Mouse (Mus musculus): ENCODE measurements around the gene Mctp2. TPM values are rescaled to one million over a fixed set of nuclear protein-coding genes. Genes with fewer than 3 reads are reported as not detected.
A peak's percentile ranks its signal among the peaks of the same experiment; 100 is the strongest.

Gene Mctp2
- polyA plus RNA-seq, 1 experiment from 2014 or later: 0.33 TPM

- H3K27ac ChIP-seq (ENCODE audit: low read depth, low read length): no peak overlapping the region
- H3K27me3 ChIP-seq (replicated peaks; ENCODE audit: control insufficient read depth, insufficient read depth, low read length): no peaks in the 10 kb centered on the region
- no peaks in the 10 kb centered on the region for H3K9me3 ChIP-seq (ENCODE audit: control insufficient read depth, low read length)
- 67% methylated on average over 4 of the region's 4 CpGs for WGBS
- H3K36me3 ChIP-seq (ENCODE audit: control insufficient read depth, insufficient read depth, low read length): no peaks in the 10 kb centered on the region
- ATAC-seq (replicated peaks; ENCODE audit: low FRiP score): no peak
- no peak overlapping the region for H3K9ac ChIP-seq (ENCODE audit: low read depth, low read length)
- H3K4me1 ChIP-seq (replicated peaks; ENCODE audit: control insufficient read depth, insufficient read depth, low read length): no peaks in the 10 kb centered on the region
- DNase-seq (ENCODE audit: low spot score): no peak
- H3K4me3 ChIP-seq (ENCODE audit: low read depth, low read length): no peak overlapping the region
- H3K4me2 ChIP-seq: no peak overlapping the region
Observed at GRCm38 (mm10) chr7:72293784-72294538, 12.4 kb downstream of the Mctp2 start.

GRCm38 (mm10) chr7:72292232-72292913, 14.0 kb downstream of the Mctp2 start:
- H3K4me3 ChIP-seq (ENCODE audit: low read depth, low read length): no peak overlapping the region
- WGBS: 71% methylated on average over 8 of the region's 8 CpGs
- H3K27me3 ChIP-seq (replicated peaks; ENCODE audit: control insufficient read depth, insufficient read depth, low read length): no peaks in the 10 kb centered on the region
- H3K9ac ChIP-seq (ENCODE audit: low read depth, low read length): no peak overlapping the region
- ATAC-seq (replicated peaks; ENCODE audit: low FRiP score): peak; percentile 61
- no peak overlapping the region for H3K4me2 ChIP-seq
- no peaks in the 10 kb centered on the region for H3K4me1 ChIP-seq (replicated peaks; ENCODE audit: control insufficient read depth, insufficient read depth, low read length)
- no peaks in the 10 kb centered on the region for H3K9me3 ChIP-seq (ENCODE audit: control insufficient read depth, low read length)
- H3K36me3 ChIP-seq (ENCODE audit: control insufficient read depth, insufficient read depth, low read length): no peaks in the 10 kb centered on the region
- peak overlapping the region; percentile 9; the same call in 1 of the 2 replicates for H3K27ac ChIP-seq (ENCODE audit: low read depth, low read length)
- DNase-seq (ENCODE audit: low spot score): no peak

GRCm38 (mm10) chr7:72280721-72281120, 25.7 kb downstream of the Mctp2 start:
- Histone ChIP-seq H3K4me3 (ENCODE audit: low read depth, low read length) (no peak overlapping the region), H3K36me3 (ENCODE audit: control insufficient read depth, insufficient read depth, low read length) (no peaks in the 10 kb centered on the region), H3K4me2 (no peak overlapping the region), H3K4me1 (replicated peaks; ENCODE audit: control insufficient read depth, insufficient read depth, low read length) (no peaks in the 10 kb centered on the region), H3K27me3 (replicated peaks; ENCODE audit: control insufficient read depth, insufficient read depth, low read length) (no peaks in the 10 kb centered on the region), H3K9ac (ENCODE audit: low read depth, low read length) (no peak overlapping the region), H3K9me3 (ENCODE audit: control insufficient read depth, low read length) (no peaks in the 10 kb centered on the region), H3K27ac (ENCODE audit: low read depth, low read length) (no peak overlapping the region)
- DNase-seq (ENCODE audit: low spot score) (no peak), ATAC-seq (replicated peaks; ENCODE audit: low FRiP score) (no peak)
- WGBS: 51% methylated on average over 3 of the region's 3 CpGs

- 75% methylated on average over 2 of the region's 2 CpGs for WGBS
- no peaks in the 10 kb centered on the region for H3K4me1 ChIP-seq (replicated peaks; ENCODE audit: control insufficient read depth, insufficient read depth, low read length)
- no peak overlapping the region for H3K9ac ChIP-seq (ENCODE audit: low read depth, low read length)
- DNase-seq (ENCODE audit: low spot score) (no peak), ATAC-seq (replicated peaks; ENCODE audit: low FRiP score) (no peak)
- H3K27ac ChIP-seq (ENCODE audit: low read depth, low read length): no peak overlapping the region
- H3K36me3 ChIP-seq (ENCODE audit: control insufficient read depth, insufficient read depth, low read length): no peaks in the 10 kb centered on the region
- no peak overlapping the region for H3K4me2 ChIP-seq
- no peak overlapping the region for H3K4me3 ChIP-seq (ENCODE audit: low read depth, low read length)
- no peaks in the 10 kb centered on the region for H3K27me3 ChIP-seq (replicated peaks; ENCODE audit: control insufficient read depth, insufficient read depth, low read length)
- no peaks in the 10 kb centered on the region for H3K9me3 ChIP-seq (ENCODE audit: control insufficient read depth, low read length)
Observed at GRCm38 (mm10) chr7:72278412-72278811, 28.0 kb downstream of the Mctp2 start.

- Histone ChIP-seq H3K27ac (ENCODE audit: low read depth, low read length) (no peak overlapping the region), H3K4me1 (replicated peaks; ENCODE audit: control insufficient read depth, insufficient read depth, low read length) (no peaks in the 10 kb centered on the region), H3K27me3 (replicated peaks; ENCODE audit: control insufficient read depth, insufficient read depth, low read length) (no peaks in the 10 kb centered on the region), H3K36me3 (ENCODE audit: control insufficient read depth, insufficient read depth, low read length) (no peaks in the 10 kb centered on the region), H3K9me3 (ENCODE audit: control insufficient read depth, low read length) (no peaks in the 10 kb centered on the region), H3K4me2 (no peak overlapping the region), H3K9ac (ENCODE audit: low read depth, low read length) (no peak overlapping the region), H3K4me3 (ENCODE audit: low read depth, low read length) (no peak overlapping the region)
- 78% methylated on average over 5 of the region's 5 CpGs for WGBS
- no peak for DNase-seq (ENCODE audit: low spot score)
- no peak for ATAC-seq (replicated peaks; ENCODE audit: low FRiP score)
Observed at GRCm38 (mm10) chr7:72275513-72275912, 30.9 kb downstream of the Mctp2 start.

- 73% methylated on average over 6 of the region's 6 CpGs for WGBS
- no peak overlapping the region for H3K9ac ChIP-seq (ENCODE audit: low read depth, low read length)
- no peak overlapping the region for H3K4me2 ChIP-seq
- no peaks in the 10 kb centered on the region for H3K4me1 ChIP-seq (replicated peaks; ENCODE audit: control insufficient read depth, insufficient read depth, low read length)
- no peaks in the 10 kb centered on the region for H3K36me3 ChIP-seq (ENCODE audit: control insufficient read depth, insufficient read depth, low read length)
- H3K27ac ChIP-seq (ENCODE audit: low read depth, low read length): no peak overlapping the region
- DNase-seq (ENCODE audit: low spot score) (no peak), ATAC-seq (replicated peaks; ENCODE audit: low FRiP score) (no peak)
- no peaks in the 10 kb centered on the region for H3K27me3 ChIP-seq (replicated peaks; ENCODE audit: control insufficient read depth, insufficient read depth, low read length)
- H3K4me3 ChIP-seq (ENCODE audit: low read depth, low read length): no peak overlapping the region
- no peaks in the 10 kb centered on the region for H3K9me3 ChIP-seq (ENCODE audit: control insufficient read depth, low read length)
Observed at GRCm38 (mm10) chr7:72271546-72271945, 34.9 kb downstream of the Mctp2 start.

GRCm38 (mm10) chr7:72269994-72270393, 36.4 kb downstream of the Mctp2 start:
- WGBS: 75% methylated on average over 6 of the region's 6 CpGs
- no peaks in the 10 kb centered on the region for H3K9me3 ChIP-seq (ENCODE audit: control insufficient read depth, low read length)
- no peak overlapping the region for H3K4me2 ChIP-seq
- no peaks in the 10 kb centered on the region for H3K36me3 ChIP-seq (ENCODE audit: control insufficient read depth, insufficient read depth, low read length)
- DNase-seq (ENCODE audit: low spot score) (no peak), ATAC-seq (replicated peaks; ENCODE audit: low FRiP score) (no peak)
- H3K9ac ChIP-seq (ENCODE audit: low read depth, low read length): no peak overlapping the region
- no peaks in the 10 kb centered on the region for H3K27me3 ChIP-seq (replicated peaks; ENCODE audit: control insufficient read depth, insufficient read depth, low read length)
- no peak overlapping the region for H3K27ac ChIP-seq (ENCODE audit: low read depth, low read length)
- H3K4me3 ChIP-seq (ENCODE audit: low read depth, low read length): no peak overlapping the region
- H3K4me1 ChIP-seq (replicated peaks; ENCODE audit: control insufficient read depth, insufficient read depth, low read length): no peaks in the 10 kb centered on the region

GRCm38 (mm10) chr7:72260766-72261655, 45.4 kb downstream of the Mctp2 start:
- WGBS: 79% methylated on average over 8 of the region's 8 CpGs
- H3K27ac ChIP-seq (ENCODE audit: low read depth, low read length): no peak overlapping the region
- no peaks in the 10 kb centered on the region for H3K36me3 ChIP-seq (ENCODE audit: control insufficient read depth, insufficient read depth, low read length)
- H3K4me1 ChIP-seq (replicated peaks; ENCODE audit: control insufficient read depth, insufficient read depth, low read length): no peaks in the 10 kb centered on the region
- no peaks in the 10 kb centered on the region for H3K9me3 ChIP-seq (ENCODE audit: control insufficient read depth, low read length)
- no peak overlapping the region for H3K4me3 ChIP-seq (ENCODE audit: low read depth, low read length)
- no peaks in the 10 kb centered on the region for H3K27me3 ChIP-seq (replicated peaks; ENCODE audit: control insufficient read depth, insufficient read depth, low read length)
- ATAC-seq (replicated peaks; ENCODE audit: low FRiP score) (no peak), DNase-seq (ENCODE audit: low spot score) (no peak)
- no peak overlapping the region for H3K9ac ChIP-seq (ENCODE audit: low read depth, low read length)
- no peak overlapping the region for H3K4me2 ChIP-seq
